Mouse (Mus musculus): ENCODE data around the gene Crot.

Gene Crot

DNA sequence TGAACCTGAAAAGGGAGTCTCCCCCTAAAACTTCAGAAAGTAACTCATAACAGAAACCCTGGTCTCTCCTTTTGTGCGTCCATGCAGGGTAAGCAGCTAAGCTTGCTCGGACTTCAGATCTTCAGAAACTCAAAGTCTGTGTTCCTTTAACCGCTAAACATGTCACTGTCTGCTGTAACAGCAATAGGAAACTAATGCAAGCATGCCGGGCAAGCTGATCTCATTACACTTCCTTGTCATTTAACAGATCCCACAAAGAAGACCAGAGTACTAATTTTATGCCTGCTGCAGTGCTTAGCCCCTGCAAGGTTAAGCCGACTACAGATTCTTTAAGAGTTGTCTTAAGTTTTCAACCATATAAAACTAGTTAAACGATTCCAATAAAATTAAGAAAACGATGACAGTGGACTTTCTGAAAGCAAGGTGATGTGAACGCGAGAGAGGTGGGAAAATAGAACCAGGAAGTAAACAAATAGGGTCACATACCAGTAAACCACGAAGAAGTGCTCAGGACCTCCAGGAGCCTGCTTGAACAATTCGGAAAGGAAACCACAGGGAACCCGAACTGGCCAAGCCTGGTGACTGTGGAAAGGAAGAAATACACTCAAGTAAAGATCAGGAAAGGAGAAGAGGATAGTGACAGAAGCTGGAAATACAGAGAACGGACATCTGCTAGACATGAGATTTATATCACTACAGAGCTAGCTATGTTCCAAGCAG lies 998 bp downstream of the Crot start:
- DNase-seq (ENCODE audit: low spot score) = peak; percentile 22

DNA sequence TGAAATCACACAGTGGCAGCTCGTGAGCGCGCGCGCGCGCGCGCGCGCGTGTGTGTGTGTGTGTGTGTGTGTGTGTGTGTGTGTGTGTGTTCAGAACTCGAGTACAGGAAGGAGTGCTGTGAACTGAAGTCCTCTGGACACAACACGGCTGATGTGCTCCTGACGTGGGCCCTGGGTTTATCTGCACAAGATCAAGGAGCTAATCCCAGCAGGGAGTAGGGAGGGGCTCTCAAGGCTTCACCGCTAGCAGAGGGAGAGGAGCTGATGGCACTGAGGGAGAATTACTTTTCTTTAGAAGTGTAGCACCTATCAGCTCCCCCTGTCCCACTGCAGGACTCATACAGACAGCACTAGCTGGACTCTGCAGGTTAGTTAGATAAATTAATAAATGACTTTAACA lies 5.5 kb downstream of the Crot start:
- DNase-seq (ENCODE audit: low spot score) = no peak

DNA sequence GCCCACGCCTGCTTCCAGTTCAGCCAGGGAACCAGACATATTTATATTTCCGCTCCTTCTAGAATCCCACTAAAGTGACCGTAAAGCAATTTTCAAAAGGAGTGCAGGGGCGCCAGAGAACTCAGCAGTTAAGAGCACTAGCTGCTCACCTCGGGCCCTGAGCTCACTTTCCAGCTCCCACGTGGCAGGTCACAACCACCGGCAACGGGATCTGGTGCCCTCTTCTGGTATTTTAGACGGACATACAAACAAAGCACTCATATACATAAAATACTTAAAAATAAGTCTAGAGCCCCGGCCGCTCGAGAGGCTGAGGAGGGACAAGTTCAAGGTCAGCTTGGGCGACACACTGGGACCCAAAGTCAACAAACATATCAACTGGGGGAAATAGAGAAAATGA lies 6.6 kb downstream of the Crot start:
- no peak for DNase-seq (ENCODE audit: low spot score)

DNA sequence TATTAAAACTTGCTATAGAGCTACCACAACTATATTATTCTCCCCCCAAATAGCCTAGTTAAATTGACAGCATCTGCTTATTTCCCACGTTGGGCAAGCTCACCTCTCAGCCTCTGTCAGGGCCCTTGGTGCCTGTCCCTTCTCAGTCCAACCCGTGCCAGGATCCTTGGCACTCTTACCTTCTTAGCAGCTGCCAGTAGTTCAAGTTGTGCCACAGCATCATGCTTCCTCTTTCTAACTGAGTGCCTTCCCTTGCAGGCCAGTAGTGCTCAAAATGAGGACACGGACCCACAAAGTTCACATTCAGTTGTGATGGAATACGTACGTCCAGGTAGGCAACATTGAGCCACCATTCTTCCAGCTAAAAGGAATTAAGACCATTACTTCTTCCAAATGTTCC lies 9.2 kb downstream of the Crot start:
- DNase-seq (ENCODE audit: low spot score) = no peak

DNA sequence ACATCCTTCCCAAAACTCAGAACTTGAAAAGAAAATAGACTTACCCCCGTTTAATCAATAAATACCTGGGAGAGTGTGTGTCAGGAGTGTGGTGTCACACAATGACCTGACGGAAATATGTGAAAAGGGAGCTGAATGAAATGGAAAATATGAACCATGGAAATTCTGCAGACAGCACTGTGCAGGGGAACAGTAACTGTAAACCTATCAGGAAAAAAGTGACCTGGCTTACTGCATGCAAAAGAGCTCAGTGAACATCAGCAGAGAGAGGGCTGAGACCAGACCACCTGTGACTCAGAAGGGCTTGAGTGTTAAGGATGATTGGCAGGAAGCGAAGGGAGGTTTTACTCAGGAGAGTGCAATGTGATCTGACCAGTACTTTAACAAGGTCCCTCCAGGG lies 11.7 kb downstream of the Crot start:
- no peak for DNase-seq (ENCODE audit: low spot score)

- DNase-seq (ENCODE audit: low spot score) = no peak
Measured at GRCm38 (mm10) chr5:8974721-8975120, 22.4 kb downstream of the Crot start.

DNA sequence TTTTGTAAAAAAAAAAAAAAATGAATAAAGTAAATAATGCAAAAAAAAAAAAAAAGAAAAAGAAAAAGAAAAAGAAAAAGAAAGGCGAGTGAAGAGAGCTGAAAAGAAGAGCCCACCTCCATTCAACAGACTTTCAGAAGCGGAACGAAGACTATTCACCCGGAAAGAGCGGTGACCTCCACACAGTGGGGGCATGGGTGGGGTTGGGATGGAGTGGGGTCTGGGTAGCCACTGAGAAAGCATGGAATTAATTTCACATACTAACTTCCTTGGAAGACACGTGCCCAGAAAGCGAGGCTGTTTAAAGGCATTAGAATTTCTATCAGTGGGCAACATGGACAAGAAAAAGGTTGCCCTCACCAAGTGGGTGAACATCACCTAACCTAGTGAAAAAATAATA lies 24.8 kb downstream of the Crot start:
- DNase-seq (ENCODE audit: low spot score) = no peak

GRCm38 (mm10) chr5:8970694-8971093 lies 26.4 kb downstream of the Crot start:
- DNase-seq (ENCODE audit: low spot score) = peak; percentile 45

DNA sequence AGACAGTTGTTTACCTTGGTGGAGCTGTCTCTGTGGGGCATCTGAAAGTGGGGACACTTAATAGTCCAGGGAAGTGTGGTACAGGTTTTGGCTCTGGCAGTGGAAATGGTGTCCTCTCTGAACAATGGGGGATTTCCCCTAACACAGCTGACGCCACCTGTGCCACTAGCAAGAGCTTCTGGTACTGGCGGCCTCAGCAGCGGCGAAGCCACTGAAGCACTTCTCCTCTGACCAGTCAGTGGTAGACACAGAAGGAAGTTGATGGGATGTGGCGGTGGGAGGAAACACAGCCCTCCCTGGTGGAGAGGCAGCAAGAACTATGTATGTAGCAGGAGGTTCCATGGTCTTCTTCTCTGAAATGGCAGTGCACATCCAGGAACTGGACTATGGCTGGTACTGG lies 32.6 kb downstream of the Crot start:
- no peak for DNase-seq (ENCODE audit: low spot score)

GRCm38 (mm10) chr5:8960534-8960933 lies 36.6 kb downstream of the Crot start:
- DNase-seq (ENCODE audit: low spot score) = no peak

DNA sequence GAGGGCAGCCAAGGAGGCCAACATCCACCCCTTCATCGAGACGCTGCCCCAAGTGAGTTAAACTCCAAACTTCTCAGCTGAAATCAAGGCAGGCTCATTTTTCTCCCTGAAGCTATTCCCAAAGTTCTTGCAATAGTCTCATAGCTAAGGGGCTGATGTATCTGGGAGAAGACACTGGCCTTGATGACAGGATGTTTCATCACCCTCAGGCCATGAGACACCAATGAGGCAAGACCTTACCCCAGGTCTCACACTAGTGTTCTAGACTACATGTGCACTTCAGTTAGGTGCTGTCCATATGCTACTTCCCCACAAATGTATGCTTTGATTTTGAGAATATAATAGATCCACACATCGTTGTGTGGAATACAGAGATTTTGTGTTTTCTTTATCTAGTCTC lies 41.6 kb downstream of the Crot start:
- no peak for DNase-seq (ENCODE audit: low spot score)

GRCm38 (mm10) chr5:8953660-8954059 lies 43.5 kb downstream of the Crot start:
- no peak for DNase-seq (ENCODE audit: low spot score)

- no peak for DNase-seq (ENCODE audit: low spot score)
Measured at GRCm38 (mm10) chr5:8947423-8948110, 49.6 kb downstream of the Crot start.

DNA sequence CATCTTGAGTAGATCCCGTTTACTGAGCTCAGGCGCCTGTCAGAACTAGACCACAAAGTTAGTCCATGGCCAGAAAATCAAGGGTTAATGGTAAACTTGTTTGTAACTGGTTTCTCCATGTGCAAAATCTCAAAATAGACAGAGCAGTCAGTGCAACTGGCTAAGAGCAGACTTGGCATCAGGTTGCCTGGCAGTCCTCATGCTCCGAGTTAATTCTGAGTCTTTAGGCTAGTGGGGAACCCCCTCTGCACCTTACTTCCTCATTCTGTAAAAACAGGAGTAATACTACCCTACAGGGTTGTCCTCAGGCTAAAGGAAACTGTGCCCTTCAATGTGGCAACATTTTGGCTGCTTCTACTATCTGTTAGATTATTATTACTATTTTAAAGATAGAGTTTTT lies 53.3 kb downstream of the Crot start:
- peak; percentile 10 for DNase-seq (ENCODE audit: low spot score)

GRCm38 (mm10) chr5:8941266-8941665 lies 55.9 kb downstream of the Crot start:
- peak; percentile 28 for DNase-seq (ENCODE audit: low spot score)

- DNase-seq (ENCODE audit: low spot score) = no peak
Measured at GRCm38 (mm10) chr5:8937965-8938364, 59.2 kb downstream of the Crot start.

DNA sequence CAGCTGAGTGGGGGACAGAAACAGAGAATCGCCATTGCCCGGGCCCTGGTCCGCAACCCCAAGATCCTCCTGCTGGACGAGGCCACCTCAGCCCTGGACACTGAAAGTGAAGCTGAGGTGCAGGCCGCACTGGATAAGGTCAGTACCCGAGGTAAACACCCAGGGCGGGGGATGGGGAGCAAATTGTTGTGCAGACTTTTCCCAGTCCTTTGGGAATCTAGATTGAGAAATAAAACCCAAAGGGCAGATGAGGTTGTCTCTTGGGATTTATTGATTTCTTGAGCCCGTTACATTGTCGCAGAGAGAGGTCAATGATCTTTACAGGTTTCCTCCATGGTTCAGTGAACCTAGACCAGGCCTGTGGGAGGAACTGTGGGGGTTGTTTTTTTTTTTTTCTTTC lies 68.7 kb downstream of the Crot start:
- DNase-seq (ENCODE audit: low spot score) = no peak

DNA sequence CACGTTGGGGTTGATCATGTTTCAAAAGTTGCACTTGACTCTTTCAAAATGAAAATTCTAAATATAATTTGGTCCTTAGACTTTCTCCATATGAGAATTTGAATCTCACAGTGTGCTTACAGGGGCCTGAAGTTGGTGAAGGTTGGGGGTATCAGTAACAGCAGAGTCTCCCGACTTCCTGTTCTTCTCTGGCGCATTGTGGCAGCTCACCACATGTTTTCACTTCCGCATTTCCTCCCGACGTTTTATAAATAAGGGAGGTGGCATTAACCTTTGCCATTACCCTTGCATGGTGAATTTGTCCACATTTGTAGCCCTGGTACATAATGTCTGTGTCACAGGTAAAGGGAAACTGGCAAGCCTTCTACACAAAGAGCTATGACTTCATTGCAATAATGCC lies 80.1 kb downstream of the Crot start:
- no peak for DNase-seq (ENCODE audit: low spot score)

GRCm38 (mm10) chr5:8916400-8916799 lies 80.7 kb downstream of the Crot start:
- no peak for DNase-seq (ENCODE audit: low spot score)

Data from adipocyte (in vitro differentiated cells).